Mouse (Mus musculus) E14TG2a.4 (cell line): Measurements from ENCODE around the gene Themis2.

Experiments used
- CTCF ChIP-seq: conservative IDR thresholded peaks from 2 replicates; pipeline ENCODE4 v1.5.1; 2014; ENCODE audit warnings: low read length
- POU5F1 ChIP-seq: IDR thresholded peaks from 2 replicates; pipeline ENCODE4 v1.6.1; 2014; ENCODE audit warnings: low read length, borderline replicate concordance

DNA sequence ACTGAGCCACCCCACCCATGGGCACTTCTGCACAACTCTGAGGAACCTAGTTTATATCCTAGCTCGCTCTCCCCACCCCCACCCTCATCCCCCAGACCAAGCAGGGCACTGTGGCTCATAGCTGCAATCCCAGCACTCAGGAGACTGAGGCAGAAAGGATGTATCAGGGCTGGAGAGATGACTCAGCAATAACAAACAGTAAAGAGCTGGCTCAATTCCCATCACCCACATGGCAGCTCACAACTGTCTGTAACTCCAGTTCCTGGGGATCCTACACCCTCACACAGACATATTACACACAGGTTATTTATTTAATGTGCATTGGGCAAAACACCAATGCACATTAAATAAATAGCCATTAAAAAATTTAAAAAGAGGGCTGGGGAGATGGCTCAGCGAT lies 60.8 kb downstream of the Themis2 start:
- TF ChIP-seq CTCF: no peak
- no peak for TF ChIP-seq POU5F1
